Mouse (Mus musculus) lung, postnatal 0 days (tissue): ENCODE data around the gene Rps6ka4.

ENCODE experiments used
- CTCF ChIP-seq: IDR thresholded peaks from 2 replicates; pipeline ENCODE4 v1.5.1; 2016; ENCODE audit warnings: antibody characterized with exemption, mild to moderate bottlenecking
- EP300 ChIP-seq: IDR thresholded peaks from 2 replicates; pipeline ENCODE4 v1.6.1; 2016; ENCODE audit warnings: antibody characterized with exemption, mild to moderate bottlenecking, control low read depth

DNA sequence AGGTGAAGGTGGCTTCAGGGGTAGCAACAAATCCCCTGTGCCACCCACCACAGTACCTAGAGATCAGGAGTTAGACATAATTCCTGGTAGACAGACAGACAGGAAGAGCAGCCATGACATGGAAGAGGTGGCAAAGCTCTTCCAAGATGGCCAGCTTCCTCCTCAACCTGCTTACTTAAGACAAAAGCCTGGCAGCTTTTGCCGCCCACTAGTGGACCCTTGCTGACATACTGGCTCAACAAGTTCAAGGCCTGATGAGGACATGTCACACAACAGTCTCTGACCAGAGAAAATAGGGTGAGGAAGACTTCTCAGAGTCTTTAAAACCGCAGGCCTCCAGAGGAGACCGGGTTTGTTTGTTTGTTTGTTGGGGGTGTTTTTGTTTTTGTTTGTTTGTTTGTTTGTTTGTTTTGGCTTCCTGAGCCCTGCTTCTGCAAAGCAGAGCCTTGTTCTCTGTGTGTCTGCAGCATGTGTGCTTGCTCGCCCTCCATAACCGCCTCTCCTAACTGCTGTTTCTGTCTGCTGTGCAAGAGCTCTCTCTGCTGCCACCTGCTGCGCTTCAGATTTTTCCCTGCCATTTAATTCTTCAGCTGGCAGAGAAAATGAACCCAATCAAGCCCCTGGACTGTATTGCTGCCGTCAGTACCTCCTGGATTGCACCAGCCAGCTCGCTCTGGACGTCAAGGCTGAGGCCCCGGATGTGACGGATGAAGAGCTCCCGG, 16.0 kb upstream of the Rps6ka4 start:
- TF ChIP-seq EP300 (no peak), CTCF (peak; percentile 68)
